Mouse (Mus musculus) small intestine, adult 2 months (tissue): Measurements from ENCODE around the gene Usp25. TPM values are rescaled to one million over a fixed set of nuclear protein-coding genes. Genes with fewer than 3 reads are reported as not detected.

ENCODE experiments used
- H3K27ac ChIP-seq: fragments of 200-500 bp; 2 replicates; pipeline ENCODE4 v1.5.1; 2012; ENCODE audit warnings: low read depth, low read length, control low read depth, inconsistent platforms; ENCODE audit not compliant: insufficient read depth
- H3K27me3 ChIP-seq: fragments of 200-500 bp; 2 replicates; pipeline ENCODE4 v1.6.1; 2012; ENCODE audit warnings: mild to moderate bottlenecking, moderate library complexity, low read length, inconsistent platforms; ENCODE audit not compliant: control insufficient read depth, insufficient read depth
- H3K36me3 ChIP-seq: fragments of 200-500 bp; 2 replicates; pipeline ENCODE4 v1.6.1; 2012; ENCODE audit warnings: mild to moderate bottlenecking, low read length, control low read depth, inconsistent platforms; ENCODE audit not compliant: control insufficient read depth, insufficient read depth
- H3K4me1 ChIP-seq: fragments of 200-500 bp; 2 replicates; pipeline ENCODE4 v1.6.1; 2012; ENCODE audit warnings: low read length, inconsistent platforms, mixed read lengths; ENCODE audit not compliant: control insufficient read depth, insufficient read depth, insufficient read length
- H3K4me3 ChIP-seq: fragments of 200-500 bp; 2 replicates; pipeline ENCODE4 v1.5.1; 2012; ENCODE audit warnings: low read depth, mild to moderate bottlenecking, control low read depth, inconsistent platforms, low read length, moderate library complexity
- CTCF ChIP-seq: fragments of 200-500 bp; IDR thresholded peaks from 2 replicates; pipeline ENCODE4 v1.5.1; 2012; ENCODE audit warnings: low read depth, mild to moderate bottlenecking, control low read depth, inconsistent platforms, low read length, moderate library complexity, mixed read lengths; ENCODE audit not compliant: insufficient replicate concordance, insufficient read length; ENCODE audit errors: extremely low read depth
- POLR2A ChIP-seq: fragments of 200-500 bp; IDR thresholded peaks from 2 replicates; pipeline ENCODE4 v1.6.1; 2012; ENCODE audit warnings: low read depth, mild to moderate bottlenecking, control low read depth, inconsistent platforms, low read length, moderate library complexity
- WGBS: fragments of 180-500 bp; shearing (Covaris S2); methylation state at CpG from one replicate; pipeline ENCODE4 v1.1.7; 2018; 5-methylcytosine and 5-hydroxymethylcytosine counted together
- polyA plus RNA-seq: library from polyadenylated mRNA; depleted of rRNA; stranded (reverse); fragments of >200 nt; gene quantifications from 2 replicates; pipeline ENCODE4 v1.2.3, GENCODE M21; 2012

Gene Usp25
- polyA plus RNA-seq, 1 experiment, result 53.9 TPM

DNA sequence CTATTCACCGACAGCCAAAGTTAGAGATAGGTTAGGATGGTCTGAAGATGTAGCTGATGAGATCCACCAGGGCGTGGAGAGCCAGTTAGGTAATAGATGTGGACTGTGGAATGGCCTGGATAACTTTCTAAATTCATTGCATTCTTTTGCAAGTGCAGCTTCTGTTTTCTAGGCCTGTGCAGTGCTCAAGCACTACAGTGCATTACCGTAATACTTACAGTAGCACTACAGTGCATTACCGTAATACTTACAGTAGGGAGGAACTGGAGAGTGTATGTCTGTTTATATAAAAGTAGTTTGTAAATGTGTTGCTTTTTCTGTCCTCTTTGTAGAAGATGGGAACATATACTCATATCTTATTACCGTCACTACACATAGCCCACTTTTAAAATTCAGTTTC is 28.1 kb downstream of the Usp25 start:
- 88% methylated on average over 5 of the region's 5 CpGs for WGBS

DNA sequence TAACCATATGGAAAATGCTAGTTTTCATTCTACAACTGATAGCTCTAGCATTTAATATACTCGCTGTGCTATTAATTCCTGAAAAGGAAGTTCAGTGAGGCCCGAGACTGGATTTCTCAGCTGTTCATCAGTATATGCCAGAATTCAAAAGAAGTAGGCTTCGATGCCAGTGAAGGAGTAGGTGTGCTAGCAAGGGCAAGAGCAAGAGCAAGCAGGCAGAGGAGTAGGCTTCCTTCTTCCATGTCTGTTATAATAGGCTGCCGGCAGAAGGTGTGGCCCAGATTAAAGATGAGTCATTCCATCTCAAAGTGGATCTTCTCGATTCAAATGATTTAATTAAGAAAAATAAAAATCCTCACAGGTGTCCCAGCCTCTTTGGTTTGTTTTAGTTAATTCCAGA is 30.0 kb downstream of the Usp25 start:
- WGBS, result 87% methylated on average over 5 of the region's 5 CpGs
- no peak for TF ChIP-seq CTCF
- no peak for TF ChIP-seq POLR2A

More for the DNA sequence above, 28.1 kb downstream of the Usp25 start:
- Histone ChIP-seq H3K4me1 (no peaks in the 10 kb centered on the region), H3K27ac (no peak overlapping the region), H3K27me3 (no peaks in the 10 kb centered on the region), H3K36me3 (peaks cover 29% of the 10 kb centered on the region), H3K4me3 (no peak overlapping the region)
- TF ChIP-seq POLR2A (no peak), CTCF (no peak)

DNA sequence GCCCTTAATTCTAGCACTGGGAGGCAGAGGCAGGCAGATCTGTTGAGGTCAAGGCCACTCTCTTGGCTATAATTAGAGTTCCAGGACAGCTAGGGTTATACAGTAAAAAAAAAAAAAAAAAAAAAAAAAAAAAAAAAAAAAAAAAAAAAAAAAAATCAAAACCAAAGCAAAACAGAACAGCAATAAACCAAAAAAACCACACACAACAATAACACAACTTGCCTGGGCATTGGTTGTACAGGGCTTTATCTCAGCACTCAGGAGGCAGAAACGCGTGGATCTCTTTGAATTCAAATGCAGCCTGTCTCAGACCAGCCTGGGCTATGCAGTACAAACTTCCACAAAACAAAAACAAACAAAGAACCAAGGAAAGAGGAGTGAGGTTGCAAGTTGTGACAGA is 40.7 kb downstream of the Usp25 start:
- no peaks in the 10 kb centered on the region for H3K4me1 ChIP-seq
- TF ChIP-seq POLR2A, result no peak
- TF ChIP-seq CTCF, result no peak
- WGBS, result 100% methylated on average over 2 of the region's 2 CpGs
- H3K36me3 ChIP-seq, result peaks cover 40% of the 10 kb centered on the region
- H3K27me3 ChIP-seq, result no peaks in the 10 kb centered on the region
- H3K27ac ChIP-seq, result no peak overlapping the region
- H3K4me3 ChIP-seq, result no peak overlapping the region

More for the DNA sequence above, 30.0 kb downstream of the Usp25 start:
- no peaks in the 10 kb centered on the region for H3K27me3 ChIP-seq
- no peaks in the 10 kb centered on the region for H3K4me1 ChIP-seq
- H3K4me3 ChIP-seq, result no peak overlapping the region
- H3K36me3 ChIP-seq, result peaks cover 24% of the 10 kb centered on the region
- no peak overlapping the region for H3K27ac ChIP-seq

DNA sequence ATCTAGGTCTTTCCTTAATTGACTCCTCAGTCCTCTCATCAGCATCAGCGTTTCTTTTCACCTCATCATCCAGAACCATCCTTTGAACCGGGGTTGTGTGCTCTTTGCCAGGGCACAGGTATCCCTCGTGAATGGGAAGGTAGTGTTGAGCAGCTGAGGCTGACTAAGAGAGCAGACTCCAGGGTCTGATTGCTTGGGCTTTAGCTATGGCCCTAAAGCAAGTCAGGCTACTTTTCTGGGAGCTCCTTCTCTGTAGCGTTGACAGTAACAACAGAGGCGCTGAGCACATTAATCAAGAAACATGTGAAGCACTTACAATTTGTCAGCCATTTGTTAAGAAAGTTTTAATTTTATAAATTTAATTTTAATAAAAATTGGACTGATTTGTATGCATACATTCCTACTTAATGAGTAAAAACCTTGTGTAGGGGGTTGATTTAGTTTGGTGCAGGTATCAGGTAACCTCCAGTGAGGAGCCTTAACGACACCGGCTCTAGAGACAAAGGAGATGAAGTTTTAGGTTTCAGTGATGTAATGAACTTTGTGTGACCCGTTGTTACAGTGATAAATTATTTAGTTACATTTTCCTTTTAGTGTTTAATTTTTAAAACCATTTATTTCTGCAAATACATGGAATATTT is 42.1 kb downstream of the Usp25 start:
- Histone ChIP-seq H3K36me3 (peaks cover 34% of the 10 kb centered on the region), H3K27me3 (no peaks in the 10 kb centered on the region), H3K27ac (no peak overlapping the region), H3K4me3 (no peak overlapping the region), H3K4me1 (no peaks in the 10 kb centered on the region)
- TF ChIP-seq POLR2A (no peak), CTCF (no peak)
- WGBS, result 84% methylated on average over 8 of the region's 8 CpGs

DNA sequence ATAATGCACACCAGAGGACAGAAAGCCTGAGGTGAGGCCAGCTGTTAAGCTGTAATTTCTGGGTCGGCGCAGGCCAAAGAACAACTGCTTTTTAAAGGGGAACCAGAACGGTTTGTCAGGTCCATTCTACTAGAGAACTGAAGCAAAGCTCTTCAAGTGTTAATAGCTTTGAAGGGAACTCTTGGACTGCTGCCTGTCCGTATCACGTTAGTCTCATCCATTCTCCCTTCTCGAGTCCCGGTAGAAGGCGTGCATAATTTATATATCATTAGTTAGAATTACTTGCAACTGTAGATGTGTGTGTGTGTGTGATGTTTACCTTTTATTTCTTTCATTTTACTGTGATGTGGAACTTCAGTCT is 42.6 kb downstream of the Usp25 start:
- TF ChIP-seq POLR2A, result no peak
- no peak for TF ChIP-seq CTCF
- Histone ChIP-seq H3K36me3 (peaks cover 33% of the 10 kb centered on the region), H3K4me3 (no peak overlapping the region), H3K27me3 (no peaks in the 10 kb centered on the region), H3K4me1 (no peaks in the 10 kb centered on the region), H3K27ac (no peak overlapping the region)
- 75% methylated on average over 8 of the region's 8 CpGs for WGBS

DNA sequence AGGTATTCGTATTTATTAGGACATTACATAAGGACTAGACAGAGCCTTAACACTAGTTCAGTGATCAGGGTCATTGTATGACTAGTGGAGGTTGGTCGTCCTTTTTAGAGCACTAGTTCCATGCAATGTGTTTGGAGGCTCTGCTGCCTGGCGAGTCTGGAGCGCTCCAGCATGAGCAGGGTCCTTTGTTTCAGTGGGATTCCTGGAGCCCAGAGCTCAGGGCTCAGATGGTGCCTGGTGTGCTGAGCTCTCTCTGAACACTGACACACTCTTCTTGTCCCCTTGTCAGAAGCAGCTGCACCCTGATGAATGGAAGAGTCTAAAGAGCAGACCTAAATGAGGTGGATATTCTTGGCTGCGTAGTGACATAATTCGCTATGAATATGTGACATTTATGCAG is 45.1 kb downstream of the Usp25 start:
- Histone ChIP-seq H3K4me1 (no peaks in the 10 kb centered on the region), H3K4me3 (no peak overlapping the region), H3K27ac (no peak overlapping the region), H3K27me3 (no peaks in the 10 kb centered on the region), H3K36me3 (peaks cover 36% of the 10 kb centered on the region)
- 95% methylated on average over 6 of the region's 6 CpGs for WGBS
- TF ChIP-seq POLR2A, result no peak
- TF ChIP-seq CTCF, result no peak

DNA sequence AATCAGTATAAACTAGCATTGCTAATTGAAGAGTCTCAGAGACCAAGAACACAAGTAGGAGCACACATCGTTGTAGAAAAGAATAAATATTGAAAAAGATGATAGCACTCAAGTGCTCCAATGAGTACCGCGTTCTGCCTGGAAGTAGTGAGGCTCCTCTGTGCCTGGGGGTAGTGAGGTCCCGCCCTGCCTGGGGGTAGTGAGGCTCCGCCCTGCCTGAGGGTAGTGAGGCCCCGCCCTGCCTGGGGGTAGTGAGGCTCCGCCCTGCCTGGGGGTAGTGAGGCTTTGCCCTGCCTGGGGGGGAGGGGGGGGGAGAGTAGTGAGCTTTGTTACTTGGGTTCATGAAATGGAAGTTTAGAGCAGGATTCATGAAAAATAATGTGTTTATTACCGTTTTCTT is 46.7 kb downstream of the Usp25 start:
- Histone ChIP-seq H3K36me3 (peaks cover 43% of the 10 kb centered on the region), H3K4me1 (no peaks in the 10 kb centered on the region), H3K27me3 (no peaks in the 10 kb centered on the region), H3K4me3 (no peak overlapping the region), H3K27ac (no peak overlapping the region)
- 83% methylated on average over 8 of the region's 8 CpGs for WGBS
- TF ChIP-seq POLR2A (no peak), CTCF (no peak)
